Mouse (Mus musculus): ENCODE measurements at regions not wholly inside any gene's neighbourhood (a gene's known extent, or its start where the extent isn't known, plus 50 kb on each side); places are given as distances from the start of the nearest gene placed in this dataset.

GRCm38 (mm10) chr15:50283491-50283890 is 3601.2 kb upstream of the Gm7489 start:
- TF ChIP-seq CTCF (IDR thresholded peaks at IDR 0.05; ENCODE audit: low read depth, low read length): no peak
- TF ChIP-seq TAL1 (conservative IDR thresholded peaks at IDR 0.05; ENCODE audit: low read depth, low read length): no peak
- TF ChIP-seq POLR2AphosphoS5 (IDR thresholded peaks at IDR 0.05; ENCODE audit: insufficient replicate concordance, low read depth, low read length): no peak
- no peak for TF ChIP-seq GATA1 (IDR thresholded peaks at IDR 0.05; ENCODE audit: borderline replicate concordance, low read length)
- no peak for TF ChIP-seq GATA2 (IDR thresholded peaks at IDR 0.05; ENCODE audit: borderline replicate concordance, low read depth, low read length)
